Mouse (Mus musculus) MEL (cell line): ENCODE data around the gene Rab13. TPM values are rescaled to one million over a fixed set of nuclear protein-coding genes. Genes with fewer than 3 reads are reported as not detected.

Experiments
- DNase-seq: peaks from one replicate; pipeline ENCODE4 v3.0.0; 2011; ENCODE audit warnings: low read depth, low spot score
- H3K27ac ChIP-seq: 2 replicates; pipeline ENCODE4 v1.5.1; 2012; ENCODE audit warnings: low read depth, mild to moderate bottlenecking, control low read depth, low read length, moderate library complexity; ENCODE audit not compliant: control insufficient read depth
- H3K27me3 ChIP-seq, 2 experiments: fragments of 150-350 bp in 1 of 2; sonication (generic) in 1 of 2; 2 replicates each; pipeline ENCODE4 v1.6.1; 2012; ENCODE audit warnings: low read length in 2 of 2, mild to moderate bottlenecking in 2 of 2, improper control_type of control experiment in 1 of 2, moderate library complexity in 1 of 2; ENCODE audit not compliant: insufficient read depth in 2 of 2, control insufficient read depth in 1 of 2
- H3K36me3 ChIP-seq, 2 experiments: 2 replicates each; pipeline ENCODE4 v1.6.1; 2012 to 2014; ENCODE audit warnings: low read length in 2 of 2, improper control_type of control experiment in 1 of 2, inconsistent platforms in 1 of 2, mild to moderate bottlenecking in 1 of 2; ENCODE audit not compliant: insufficient read depth in 2 of 2, control insufficient read depth in 1 of 2
- H3K4me1 ChIP-seq, 2 experiments: fragments of 150-350 bp in 1 of 2; sonication (generic) in 1 of 2; 2 replicates each; pipeline ENCODE4 v1.6.1; 2012; ENCODE audit warnings: low read length in 2 of 2, improper control_type of control experiment in 1 of 2, mild to moderate bottlenecking in 1 of 2; ENCODE audit not compliant: insufficient read depth in 2 of 2, control insufficient read depth in 1 of 2
- H3K4me3 ChIP-seq, 2 experiments: fragments of 150-350 bp in 1 of 2; sonication (generic) in 1 of 2; 2 replicates each; pipeline ENCODE4 v1.5.1; 2012; ENCODE audit warnings: low read depth in 2 of 2, low read length in 2 of 2, mild to moderate bottlenecking in 2 of 2, moderate library complexity in 2 of 2, control low read depth in 1 of 2, improper control_type of control experiment in 1 of 2; ENCODE audit not compliant: control insufficient read depth in 1 of 2, insufficient read depth in 1 of 2
- H3K79me2 ChIP-seq: 2 replicates; pipeline ENCODE4 v1.6.1; 2012; ENCODE audit warnings: mild to moderate bottlenecking, low read length, moderate library complexity; ENCODE audit not compliant: control insufficient read depth, poor library complexity, insufficient read depth
- H3K9ac ChIP-seq: 2 replicates; pipeline ENCODE4 v1.6.1; 2012; ENCODE audit warnings: low read depth, mild to moderate bottlenecking, control low read depth, low read length, moderate library complexity; ENCODE audit not compliant: control insufficient read depth, poor library complexity, severe bottlenecking
- H3K9me3 ChIP-seq: fragments of 150-350 bp; sonication (generic); replicated peaks from 2 replicates; pipeline ENCODE4 v1.6.1; 2012; ENCODE audit warnings: mild to moderate bottlenecking, low read length, improper control_type of control experiment, moderate library complexity; ENCODE audit not compliant: insufficient read depth
- BHLHE40 ChIP-seq: IDR thresholded peaks from 2 replicates; pipeline ENCODE4 v1.6.1; 2012; ENCODE audit warnings: low read depth, mild to moderate bottlenecking, inconsistent platforms, low read length, improper control_type of control experiment, borderline replicate concordance
- ELF1 ChIP-seq: IDR thresholded peaks from 2 replicates; pipeline ENCODE4 v1.6.1; 2014; ENCODE audit warnings: low read depth, mild to moderate bottlenecking, inconsistent platforms, low read length, improper control_type of control experiment, moderate library complexity
- EP300 ChIP-seq, 2 experiments: IDR thresholded peaks; 2 replicates each; pipeline ENCODE4 v1.6.1; 2011; ENCODE audit warnings: improper control_type of control experiment in 2 of 2, low read length in 2 of 2, low read depth in 1 of 2, mild to moderate bottlenecking in 1 of 2
- GATA1 ChIP-seq: IDR thresholded peaks from 2 replicates; pipeline ENCODE4 v1.6.1; 2011; ENCODE audit warnings: low read depth, low read length, improper control_type of control experiment
- HCFC1 ChIP-seq: IDR thresholded peaks from 2 replicates; pipeline ENCODE4 v1.6.1; 2012; ENCODE audit warnings: low read depth, mild to moderate bottlenecking, inconsistent platforms, low read length, improper control_type of control experiment, moderate library complexity
- JUND ChIP-seq: IDR thresholded peaks from 2 replicates; pipeline ENCODE4 v1.6.1; 2011; ENCODE audit warnings: low read depth, mild to moderate bottlenecking, improper control_type of control experiment, low read length
- KAT2A ChIP-seq: conservative IDR thresholded peaks from 2 replicates; pipeline ENCODE4 v1.6.1; 2012; ENCODE audit warnings: low read depth, low read length, improper control_type of control experiment, inconsistent platforms
- MAFK ChIP-seq: IDR thresholded peaks from 2 replicates; pipeline ENCODE4 v1.6.1; 2011; ENCODE audit warnings: low read depth, mild to moderate bottlenecking, low read length, improper control_type of control experiment, borderline replicate concordance
- MAX ChIP-seq: IDR thresholded peaks from 2 replicates; pipeline ENCODE4 v1.6.1; 2011; ENCODE audit warnings: low read length, improper control_type of control experiment
- MEF2A ChIP-seq: IDR thresholded peaks from 2 replicates; pipeline ENCODE4 v1.6.1; 2014; ENCODE audit warnings: low read depth, mild to moderate bottlenecking, inconsistent platforms, low read length, improper control_type of control experiment; ENCODE audit not compliant: poor library complexity, insufficient replicate concordance, severe bottlenecking; ENCODE audit errors: extremely low read depth
- MXI1 ChIP-seq: IDR thresholded peaks from 2 replicates; pipeline ENCODE4 v1.6.1; 2011; ENCODE audit warnings: mild to moderate bottlenecking, low read depth, low read length, improper control_type of control experiment
- MYB ChIP-seq: IDR thresholded peaks from 2 replicates; pipeline ENCODE4 v1.6.1; 2011; ENCODE audit warnings: mild to moderate bottlenecking, low read depth, low read length, improper control_type of control experiment
- MYC ChIP-seq: IDR thresholded peaks from 2 replicates; pipeline ENCODE4 v1.6.1; 2011; ENCODE audit warnings: low read depth, mild to moderate bottlenecking, low read length, improper control_type of control experiment, moderate library complexity
- NELFE ChIP-seq: IDR thresholded peaks from 2 replicates; pipeline ENCODE4 v1.6.1; 2011; ENCODE audit warnings: low read depth, low read length, improper control_type of control experiment
- NRF1 ChIP-seq: IDR thresholded peaks from 2 replicates; pipeline ENCODE4 v1.6.1; 2014; ENCODE audit warnings: low read depth, mild to moderate bottlenecking, inconsistent platforms, low read length, improper control_type of control experiment, moderate library complexity; ENCODE audit not compliant: poor library complexity, insufficient read depth, severe bottlenecking
- RAD21 ChIP-seq: IDR thresholded peaks from 2 replicates; pipeline ENCODE4 v1.6.1; 2011; ENCODE audit warnings: mild to moderate bottlenecking, low read depth, low read length, improper control_type of control experiment
- RCOR1 ChIP-seq: IDR thresholded peaks from 2 replicates; pipeline ENCODE4 v1.6.1; 2012; ENCODE audit warnings: low read depth, mild to moderate bottlenecking, inconsistent platforms, low read length, improper control_type of control experiment
- SIN3A ChIP-seq: IDR thresholded peaks from 2 replicates; pipeline ENCODE4 v1.6.1; 2012; ENCODE audit warnings: low read length, improper control_type of control experiment, inconsistent platforms
- USF2 ChIP-seq, 2 experiments: IDR thresholded peaks; 2 replicates each; pipeline ENCODE4 v1.6.1; 2011 to 2012; ENCODE audit warnings: improper control_type of control experiment in 2 of 2, low read length in 2 of 2, borderline replicate concordance in 1 of 2, inconsistent platforms in 1 of 2, low read depth in 1 of 2, mild to moderate bottlenecking in 1 of 2; ENCODE audit not compliant: insufficient read depth in 1 of 2
- ZNF384 ChIP-seq: IDR thresholded peaks from 2 replicates; pipeline ENCODE4 v1.6.1; 2012; ENCODE audit warnings: low read depth, mild to moderate bottlenecking, inconsistent platforms, low read length, improper control_type of control experiment
- polyA plus RNA-seq, 2 experiments: library from polyadenylated mRNA; stranded (reverse) in 1 of 2; unstranded in 1 of 2; fragments of >175 nt in 1 of 2; fragments of >200 nt in 1 of 2; gene quantifications; 2 replicates each; pipeline versions ENCODE4 v1.2.1 to v1.2.4; 2012; ENCODE audit warnings: low replicate concordance in 2 of 2, low read depth in 1 of 2; ENCODE audit not compliant: insufficient read length in 2 of 2, insufficient read depth in 1 of 2, missing spikeins in 1 of 2
- total RNA-seq: library from RNA; depleted of rRNA; stranded (reverse); fragments of 300-350 nt; gene quantifications from 2 replicates; pipeline ENCODE4 v1.2.3, GENCODE M21; 2012

Rab13 gene
- total and polyA plus RNA-seq, 3 experiments, result 5.1 to 7.7 TPM; not detected in 1

DNA sequence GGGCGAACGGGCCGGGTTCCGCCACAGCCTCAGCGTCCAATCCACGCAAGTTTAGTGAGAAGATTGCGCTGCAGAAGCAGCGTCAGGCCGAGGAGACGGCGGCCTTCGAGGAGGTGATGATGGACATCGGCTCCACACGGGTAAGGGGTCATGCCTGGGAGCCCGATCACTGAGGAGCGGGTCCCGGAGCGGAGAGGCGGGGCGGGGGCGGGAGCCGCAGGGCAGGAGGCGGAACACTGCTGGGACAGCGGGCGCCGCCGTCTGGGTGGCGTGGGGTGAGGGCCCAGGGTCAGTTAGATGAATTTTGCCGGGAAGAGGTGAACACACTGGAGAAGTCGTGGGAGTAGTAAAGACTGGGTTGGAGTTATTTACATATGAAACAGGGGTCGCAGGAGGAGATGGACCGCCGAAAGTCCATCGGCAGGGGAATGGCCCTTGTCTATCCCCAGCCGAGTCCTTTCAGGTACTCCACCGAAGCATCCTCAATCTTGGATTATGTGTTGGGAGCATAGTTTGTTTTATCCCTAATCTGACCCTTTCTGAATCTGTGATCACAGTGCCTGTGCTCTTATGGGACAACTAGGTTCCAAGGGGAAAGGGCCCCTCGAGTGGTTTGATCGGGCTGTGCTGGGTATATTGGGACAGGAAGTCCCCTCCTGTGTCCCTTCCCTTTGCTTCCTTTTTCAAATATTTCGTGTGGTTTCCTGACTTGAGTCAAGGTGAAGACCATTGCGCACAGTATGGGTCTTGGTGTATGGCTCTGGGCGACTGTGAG is 41.1 kb downstream of the Rab13 start (continued):
- peak; percentile 28; the same call in 1 of the 2 replicates for TF ChIP-seq ELF1
- no peak for TF ChIP-seq MYC
- TF ChIP-seq SIN3A, result peak; percentile 45
- no peak for TF ChIP-seq MEF2A
- no peak for TF ChIP-seq USF2 (IDR thresholded peaks at IDR 0.05; ENCODE audit: borderline replicate concordance in 1 of 2, insufficient read depth in 1 of 2, low read depth in 1 of 2, low read length in 2 of 2)
- 0 out of 2 replicates have a peak, but pooled peaks have one; percentile 30 for TF ChIP-seq KAT2A
- TF ChIP-seq MXI1, result 0 out of 2 replicates have a peak, but pooled peaks have one; percentile 13
- TF ChIP-seq BHLHE40, result no peak
- TF ChIP-seq MYB, result peak; percentile 1; the same call in 1 of the 2 replicates
- no peak for TF ChIP-seq RAD21
- TF ChIP-seq MAFK, result no peak
- no peak for TF ChIP-seq NRF1
- peak; percentile 21; the same call in 1 of the 2 replicates for TF ChIP-seq NELFE
- no peak for TF ChIP-seq ZNF384
- no peak for TF ChIP-seq EP300 (IDR thresholded peaks at IDR 0.05; ENCODE audit: low read depth in 1 of 2, low read length in 2 of 2)
- peak; percentile 65 for TF ChIP-seq HCFC1
- peak; percentile 50; the same call in 1 of the 2 replicates for TF ChIP-seq RCOR1

GRCm38 (mm10) chr3:90255194-90255565 is 41.7 kb downstream of the Rab13 start:
- no peak for DNase-seq
- peak overlapping the region; percentile 82 to 99 for H3K4me3 ChIP-seq
- TF ChIP-seq GATA1 (no peak), USF2 (IDR thresholded peaks at IDR 0.05; ENCODE audit: borderline replicate concordance in 1 of 2, insufficient read depth in 1 of 2, low read depth in 1 of 2, low read length in 2 of 2) (no peak), RAD21 (no peak), JUND (no peak), MAX (no peak), MYB (no peak)
- H3K27me3 ChIP-seq, result no peaks in the 10 kb centered on the region
- H3K27ac ChIP-seq, result no peak overlapping the region; the same call in 1 of the 2 replicates
- peaks cover 22% of the 10 kb centered on the region for H3K79me2 ChIP-seq
- H3K36me3 ChIP-seq, result peaks cover 5 to 9% of the 10 kb centered on the region in 2 experiments
- no peaks in the 10 kb centered on the region for H3K9me3 ChIP-seq
- peak overlapping the region; percentile 81 for H3K9ac ChIP-seq
- peaks cover 3 to 5% of the 10 kb centered on the region in 2 experiments; a peak in 3 of 4 replicates for H3K4me1 ChIP-seq
